Mouse (Mus musculus): Measurements from ENCODE around the gene Olfr555. TPM values are rescaled to one million over a fixed set of nuclear protein-coding genes. Genes with fewer than 3 reads are reported as not detected.

Olfr555 gene
- polyA plus RNA-seq (2015; fragmentation: Illumina TruSeq; extraction: RNeasy Lipid Tissue Mini Kit (QIAGEN cat#74804); ENCODE audit: low read depth, low replicate concordance), result not detected

DNA sequence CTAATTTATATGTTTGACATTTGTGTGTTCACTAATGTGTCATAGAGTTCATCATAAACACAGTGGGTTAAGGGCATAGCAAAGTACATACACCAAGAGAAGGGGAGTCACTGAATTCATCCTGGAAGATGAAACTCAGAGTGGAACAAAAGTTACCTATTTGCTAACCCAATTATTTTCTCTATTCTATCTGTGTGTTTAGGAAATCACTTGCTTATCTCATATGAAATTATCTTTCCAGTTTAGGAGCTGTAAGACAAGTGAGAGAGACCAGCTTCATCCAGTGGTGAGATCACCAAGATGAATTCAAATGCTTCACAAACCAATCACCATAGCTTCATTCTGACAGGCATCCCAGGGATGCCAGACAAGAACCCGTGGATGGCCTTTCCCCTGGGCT, at the start of gene Olfr555:
Gene Olfr555, plus strand, starts transcription at position 301 of the 400 bp plus-strand sequence.

DNA sequence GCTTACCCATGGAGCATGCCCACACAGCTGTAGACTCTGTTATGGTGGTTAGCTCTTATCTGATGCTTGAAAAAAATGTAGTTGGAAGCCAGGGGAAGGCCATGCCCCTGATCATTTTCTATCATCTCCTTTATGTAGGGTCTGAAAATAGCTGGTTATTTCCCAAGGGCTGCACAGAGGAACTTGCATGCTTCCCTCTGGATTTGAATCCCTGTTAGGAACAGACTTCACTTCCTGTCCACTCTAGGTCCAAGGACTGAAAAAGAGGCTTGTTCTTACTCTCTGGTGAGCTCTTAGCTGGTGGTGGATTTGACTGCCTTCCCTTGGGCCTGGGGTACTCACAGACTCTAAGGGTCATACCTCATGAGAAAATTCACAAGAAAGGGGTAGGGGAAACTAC, 40.5 kb upstream of the Olfr555 start, which contains the start of gene Olfr553:
Gene Olfr553, minus strand, starts transcription at position 101 of the 400 bp plus-strand sequence.

DNA sequence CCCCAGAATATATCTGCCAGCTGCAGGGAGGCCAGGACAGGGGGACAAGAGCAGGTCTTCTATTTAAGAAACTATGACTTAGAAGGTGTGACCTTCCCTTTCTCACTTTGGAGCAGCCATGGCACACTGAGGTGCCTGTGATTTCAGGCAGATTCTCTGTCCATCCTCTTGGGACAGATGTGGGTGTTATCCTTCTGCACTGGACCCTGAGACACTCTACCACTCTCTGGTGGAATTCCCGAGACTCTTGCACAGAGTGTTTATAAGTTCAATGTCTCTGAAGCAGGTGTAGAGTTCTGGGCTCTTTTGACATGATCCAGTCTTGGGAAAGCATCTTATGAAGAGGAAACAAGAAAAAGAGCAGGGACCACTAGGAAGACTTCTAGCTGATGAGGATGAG, 20.5 kb upstream of the Olfr555 start, which contains the start of gene Olfr554:
Gene Olfr554, plus strand, starts transcription at position 301 of the 400 bp plus-strand sequence.

DNA sequence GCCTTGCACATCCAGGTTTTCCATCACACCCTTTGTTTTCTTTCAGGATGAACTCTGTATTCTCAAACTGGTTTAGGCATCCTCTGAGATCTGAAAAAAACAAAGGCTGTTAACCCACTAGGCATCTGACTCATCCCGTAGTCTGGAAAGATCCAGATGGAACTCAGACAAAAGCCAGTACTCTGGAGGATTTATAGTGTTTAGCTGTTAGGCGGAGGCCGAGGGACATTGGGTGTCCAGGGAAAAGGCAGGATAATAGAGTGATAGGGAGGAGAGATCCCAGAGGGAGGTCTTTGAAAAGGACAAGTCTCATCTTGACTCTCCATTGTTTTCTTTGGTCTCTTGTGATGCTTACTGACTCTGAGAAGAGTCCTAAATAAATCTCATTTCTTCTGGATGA, 6.0 kb downstream of the Olfr555 start, which contains the start of gene Olfr556:
Gene Olfr556, plus strand, starts transcription at position 301 of the 400 bp plus-strand sequence.

DNA sequence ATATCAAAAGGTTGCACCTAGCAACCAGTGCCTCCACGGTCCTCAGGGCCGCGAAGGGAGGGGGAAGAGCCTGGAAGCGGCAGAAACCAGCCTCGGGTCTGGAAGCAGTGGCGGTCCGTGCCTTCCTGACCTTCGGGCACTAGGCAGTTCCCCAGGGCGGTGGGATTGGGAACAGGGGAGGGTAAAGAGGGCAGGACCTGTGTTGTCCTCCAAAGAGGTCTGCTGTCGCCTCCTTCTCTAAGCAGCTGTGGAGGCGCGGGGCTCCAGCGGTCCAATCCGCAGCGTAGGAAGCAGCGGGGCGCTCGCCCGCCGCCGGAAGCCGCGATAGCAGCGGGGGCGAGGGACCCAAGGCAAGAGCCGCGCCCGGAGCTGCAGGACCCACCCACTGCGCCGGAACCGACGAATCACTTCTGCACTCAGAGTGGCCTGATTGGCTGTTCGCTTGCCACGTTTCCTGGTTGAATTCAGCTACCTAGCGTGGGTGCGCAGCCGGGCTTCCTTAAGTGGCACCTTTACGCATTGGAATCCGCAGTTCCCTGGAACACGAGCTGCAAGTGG, 28.4 kb downstream of the Olfr555 start, which contains the start of gene Trim68:
Gene Trim68, minus strand, starts transcription at position 384 of the 558 bp plus-strand sequence.

DNA sequence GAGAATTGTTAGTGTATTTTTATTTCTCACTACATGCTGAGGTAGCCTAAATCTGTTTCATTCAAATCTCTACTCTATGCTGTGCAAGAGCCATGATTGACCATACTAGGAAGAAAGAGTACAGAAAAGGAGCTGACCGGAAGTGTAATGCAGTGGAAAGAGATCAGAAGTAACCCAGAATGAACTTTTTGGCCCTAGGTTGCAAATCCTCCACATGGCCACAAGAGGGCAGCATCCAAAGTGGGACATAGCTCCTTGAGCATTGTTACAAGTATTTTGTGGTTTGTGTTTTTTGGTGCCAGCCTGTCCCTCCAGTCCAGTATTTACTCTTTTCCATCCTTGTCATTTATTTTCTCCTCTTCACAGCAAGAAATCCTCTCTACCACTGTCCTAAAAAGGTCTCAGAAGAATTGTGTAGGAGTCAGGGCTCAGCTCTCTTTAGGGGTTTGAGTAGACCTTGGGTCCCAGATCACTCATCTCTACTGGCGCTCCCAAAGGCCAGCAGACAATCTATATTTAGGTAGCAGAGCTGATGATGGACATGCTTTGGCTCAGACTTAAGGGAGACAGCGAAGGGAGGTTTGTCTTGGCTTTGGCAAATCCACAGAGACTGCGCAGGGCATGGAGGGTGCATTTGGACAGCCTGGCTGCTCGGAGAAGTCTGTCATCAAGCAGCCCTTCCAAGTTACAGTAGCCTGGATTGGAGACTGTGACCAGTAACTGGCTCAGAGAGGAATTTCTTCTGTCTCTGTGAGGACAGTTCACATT, 36.9 kb downstream of the Olfr555 start, which contains the start of gene Olfr557:
Gene Olfr557, plus strand, starts transcription at position 553 of the 768 bp plus-strand sequence.

GRCm38 (mm10) chr7:102701915-102702314, 43.3 kb downstream of the Olfr555 start, which contains the start of gene Olfr558:
Olfr558 (plus strand) TSS chr7:102702215.

Other genes with a start within 250 kb of the Olfr555 start
- gene Rrm1, start 217.1 kb upstream of the Olfr555 start, polyA plus RNA-seq (2015; fragmentation: Illumina TruSeq; extraction: RNeasy Lipid Tissue Mini Kit (QIAGEN cat#74804); ENCODE audit: low read depth, low replicate concordance), result 15.0 TPM
- not detected for gene Olfr543, start 177.1 kb upstream of the Olfr555 start, polyA plus RNA-seq (2015; fragmentation: Illumina TruSeq; extraction: RNeasy Lipid Tissue Mini Kit (QIAGEN cat#74804); ENCODE audit: low read depth, low replicate concordance)
- not detected for gene Olfr544, start 170.5 kb upstream of the Olfr555 start, polyA plus RNA-seq (2015; fragmentation: Illumina TruSeq; extraction: RNeasy Lipid Tissue Mini Kit (QIAGEN cat#74804); ENCODE audit: low read depth, low replicate concordance)
- gene Olfr545, start 159.2 kb upstream of the Olfr555 start, polyA plus RNA-seq (2015; fragmentation: Illumina TruSeq; extraction: RNeasy Lipid Tissue Mini Kit (QIAGEN cat#74804); ENCODE audit: low read depth, low replicate concordance), result not detected
- gene Olfr547, start 124.1 kb upstream of the Olfr555 start, polyA plus RNA-seq (2015; fragmentation: Illumina TruSeq; extraction: RNeasy Lipid Tissue Mini Kit (QIAGEN cat#74804); ENCODE audit: low read depth, low replicate concordance), result not detected
- not detected for gene Olfr548-ps1, start 117.9 kb upstream of the Olfr555 start, polyA plus RNA-seq (2015; fragmentation: Illumina TruSeq; extraction: RNeasy Lipid Tissue Mini Kit (QIAGEN cat#74804); ENCODE audit: low read depth, low replicate concordance)
- gene Olfr549, start 109.0 kb upstream of the Olfr555 start, polyA plus RNA-seq (2015; fragmentation: Illumina TruSeq; extraction: RNeasy Lipid Tissue Mini Kit (QIAGEN cat#74804); ENCODE audit: low read depth, low replicate concordance), result not detected
- 2.0 TPM for gene Trim21, start 93.3 kb upstream of the Olfr555 start, polyA plus RNA-seq (2015; fragmentation: Illumina TruSeq; extraction: RNeasy Lipid Tissue Mini Kit (QIAGEN cat#74804); ENCODE audit: low read depth, low replicate concordance)
- not detected for gene Olfr550, start 87.4 kb upstream of the Olfr555 start, polyA plus RNA-seq (2015; fragmentation: Illumina TruSeq; extraction: RNeasy Lipid Tissue Mini Kit (QIAGEN cat#74804); ENCODE audit: low read depth, low replicate concordance)
- gene Olfr551, start 66.9 kb upstream of the Olfr555 start, polyA plus RNA-seq (2015; fragmentation: Illumina TruSeq; extraction: RNeasy Lipid Tissue Mini Kit (QIAGEN cat#74804); ENCODE audit: low read depth, low replicate concordance), result not detected
- gene Olfr552, start 61.1 kb upstream of the Olfr555 start, polyA plus RNA-seq (2015; fragmentation: Illumina TruSeq; extraction: RNeasy Lipid Tissue Mini Kit (QIAGEN cat#74804); ENCODE audit: low read depth, low replicate concordance), result not detected
- gene Olfr553, start 40.6 kb upstream of the Olfr555 start, polyA plus RNA-seq (2015; fragmentation: Illumina TruSeq; extraction: RNeasy Lipid Tissue Mini Kit (QIAGEN cat#74804); ENCODE audit: low read depth, low replicate concordance), result not detected
- not detected for gene Olfr554, start 20.4 kb upstream of the Olfr555 start, polyA plus RNA-seq (2015; fragmentation: Illumina TruSeq; extraction: RNeasy Lipid Tissue Mini Kit (QIAGEN cat#74804); ENCODE audit: low read depth, low replicate concordance)
- not detected for gene Olfr556, start 6.1 kb downstream of the Olfr555 start, polyA plus RNA-seq (2015; fragmentation: Illumina TruSeq; extraction: RNeasy Lipid Tissue Mini Kit (QIAGEN cat#74804); ENCODE audit: low read depth, low replicate concordance)
- gene Trim68, start 28.5 kb downstream of the Olfr555 start, polyA plus RNA-seq (2015; fragmentation: Illumina TruSeq; extraction: RNeasy Lipid Tissue Mini Kit (QIAGEN cat#74804); ENCODE audit: low read depth, low replicate concordance), result 6.1 TPM
- gene Olfr557, start 37.1 kb downstream of the Olfr555 start, polyA plus RNA-seq (2015; fragmentation: Illumina TruSeq; extraction: RNeasy Lipid Tissue Mini Kit (QIAGEN cat#74804); ENCODE audit: low read depth, low replicate concordance), result not detected
- 1.0 TPM for gene Olfr558, start 43.4 kb downstream of the Olfr555 start, polyA plus RNA-seq (2015; fragmentation: Illumina TruSeq; extraction: RNeasy Lipid Tissue Mini Kit (QIAGEN cat#74804); ENCODE audit: low read depth, low replicate concordance)
- gene Olfr33, start 60.2 kb downstream of the Olfr555 start, polyA plus RNA-seq (2015; fragmentation: Illumina TruSeq; extraction: RNeasy Lipid Tissue Mini Kit (QIAGEN cat#74804); ENCODE audit: low read depth, low replicate concordance), result not detected
- not detected for gene Olfr559, start 68.7 kb downstream of the Olfr555 start, polyA plus RNA-seq (2015; fragmentation: Illumina TruSeq; extraction: RNeasy Lipid Tissue Mini Kit (QIAGEN cat#74804); ENCODE audit: low read depth, low replicate concordance)
- 0.33 TPM for gene Olfr560, start 100.5 kb downstream of the Olfr555 start, polyA plus RNA-seq (2015; fragmentation: Illumina TruSeq; extraction: RNeasy Lipid Tissue Mini Kit (QIAGEN cat#74804); ENCODE audit: low read depth, low replicate concordance)
- 1.1 TPM for gene Olfr78, start 100.6 kb downstream of the Olfr555 start, polyA plus RNA-seq (2015; fragmentation: Illumina TruSeq; extraction: RNeasy Lipid Tissue Mini Kit (QIAGEN cat#74804); ENCODE audit: low read depth, low replicate concordance)
- gene Olfr561, start 112.4 kb downstream of the Olfr555 start, polyA plus RNA-seq (2015; fragmentation: Illumina TruSeq; extraction: RNeasy Lipid Tissue Mini Kit (QIAGEN cat#74804); ENCODE audit: low read depth, low replicate concordance), result not detected
- gene Olfr564, start 144.7 kb downstream of the Olfr555 start, polyA plus RNA-seq (2015; fragmentation: Illumina TruSeq; extraction: RNeasy Lipid Tissue Mini Kit (QIAGEN cat#74804); ENCODE audit: low read depth, low replicate concordance), result not detected
- not detected for gene Olfr566, start 199.9 kb downstream of the Olfr555 start, polyA plus RNA-seq (2015; fragmentation: Illumina TruSeq; extraction: RNeasy Lipid Tissue Mini Kit (QIAGEN cat#74804); ENCODE audit: low read depth, low replicate concordance)
- gene Olfr568, start 218.3 kb downstream of the Olfr555 start, polyA plus RNA-seq (2015; fragmentation: Illumina TruSeq; extraction: RNeasy Lipid Tissue Mini Kit (QIAGEN cat#74804); ENCODE audit: low read depth, low replicate concordance), result not detected
- not detected for gene Olfr569, start 232.1 kb downstream of the Olfr555 start, polyA plus RNA-seq (2015; fragmentation: Illumina TruSeq; extraction: RNeasy Lipid Tissue Mini Kit (QIAGEN cat#74804); ENCODE audit: low read depth, low replicate concordance)
- gene Olfr570, start 235.8 kb downstream of the Olfr555 start, polyA plus RNA-seq (2015; fragmentation: Illumina TruSeq; extraction: RNeasy Lipid Tissue Mini Kit (QIAGEN cat#74804); ENCODE audit: low read depth, low replicate concordance), result not detected

Data from brain, adult 10 weeks (tissue).